ENCODE assay signal across 9 mouse cellular contexts in genomic region chr5:92374721-92375142, GRCm38 (mm10). TPM values are rescaled to one million over a fixed set of nuclear protein-coding genes. Genes with fewer than 3 reads are reported as not detected.
DNase-seq lines count a peak whose midpoint lies in the region; ATAC-seq and TF ChIP-seq lines count a peak whose summit lies in the region.
"Had no signal": no experiment of that assay in that cellular context is flagged by ENCODE, and none has a peak within 500 bp of the region (broad histone marks: within the 10 kb centered on the region; RNA-seq: fewer than 3 reads in every experiment).

No protein-coding gene starts in this region.

- DNase-seq in cerebellum, adult 8-10 months = peak; percentile 43
- DNase-seq in cerebellum, adult 11 months = no peak
- peak; percentile 75 for DNase-seq in CD4-positive, CD25-positive, alpha-beta regulatory T cell, adult 2 months (ENCODE audit: low read depth, low spot score)
- peak; percentile 83 for DNase-seq in kidney, adult 2 months
- peak; percentile 61 for DNase-seq in lung, postnatal 36 days
- no peak for DNase-seq in left cerebral cortex, postnatal 14 days (ENCODE audit: low spot score in 2 of 2)
- DNase-seq in layer of hippocampus, postnatal 25 days (ENCODE audit: extremely low spot score in 1 of 2, low spot score in 1 of 2) = no peak

- no peak overlapping the region for H3K4me2 ChIP-seq in midbrain, embryonic 15.5 days
- H3K4me2 ChIP-seq: embryonic facial prominence, embryonic 13.5 days had no signal

- H3K27me3 ChIP-seq in kidney, adult 2 months (replicated peaks; ENCODE audit: control insufficient read depth, insufficient read depth, low read length) = no peaks in the 10 kb centered on the region
- no peaks in the 10 kb centered on the region for H3K27me3 ChIP-seq in midbrain, embryonic 15.5 days (replicated peaks)
- H3K27me3 ChIP-seq: embryonic facial prominence, embryonic 13.5 days had no signal

- H3K36me3 ChIP-seq in kidney, adult 2 months (ENCODE audit: control insufficient read depth, insufficient read depth, low read length) = no peaks in the 10 kb centered on the region
- H3K36me3 ChIP-seq in midbrain, embryonic 15.5 days (replicated peaks) = no peaks in the 10 kb centered on the region
- H3K36me3 ChIP-seq: embryonic facial prominence, embryonic 13.5 days had no signal

- no peak overlapping the region for H3K9ac ChIP-seq in midbrain, embryonic 15.5 days
- H3K9ac ChIP-seq: embryonic facial prominence, embryonic 13.5 days had no signal

- H3K4me3 ChIP-seq in kidney, adult 2 months (ENCODE audit: insufficient read depth, low read depth, low read length) = no peak overlapping the region
- H3K4me3 ChIP-seq in midbrain, embryonic 15.5 days = no peak overlapping the region
- H3K4me3 ChIP-seq: embryonic facial prominence, embryonic 13.5 days had no signal

- peak; percentile 32 for TF ChIP-seq CTCF in kidney, adult 2 months (conservative IDR thresholded peaks at IDR 0.05; ENCODE audit: insufficient read depth, insufficient read length, low read depth, low read length)

- intact Hi-C loops in left cerebral cortex, postnatal 14 days (cut with DNase I) = no loop called here

- ATAC-seq in midbrain, embryonic 15.5 days (replicated peaks) = no peak

- H3K9me3 ChIP-seq in midbrain, embryonic 15.5 days = no peaks in the 10 kb centered on the region
- H3K9me3 ChIP-seq: embryonic facial prominence, embryonic 13.5 days had no signal

- no peak for TF ChIP-seq POLR2A in kidney, adult 2 months (IDR thresholded peaks at IDR 0.05; ENCODE audit: low read depth, low read length)

- WGBS in kidney, adult 2 months = 20% methylated on average over 6 of the region's 6 CpGs
- 79% methylated on average over 6 of the region's 6 CpGs for WGBS in midbrain, embryonic 15.5 days

- H3K4me1 ChIP-seq in kidney, adult 2 months (ENCODE audit: control insufficient read depth, insufficient read depth, low read length) = peaks cover 6% of the 10 kb centered on the region; the same call in 1 of the 2 replicates
- peaks cover 5% of the 10 kb centered on the region for H3K4me1 ChIP-seq in midbrain, embryonic 15.5 days

- H3K27ac ChIP-seq in kidney, adult 2 months (ENCODE audit: insufficient read depth, low read depth, low read length) = peak overlapping the region; percentile 81
- H3K27ac ChIP-seq in midbrain, embryonic 15.5 days = no peak overlapping the region
- H3K27ac ChIP-seq: embryonic facial prominence, embryonic 13.5 days had no signal

RNA-seq across cellular contexts. Expression of gene Cxcl10, which starts 26.0 kb away (rescaled TPM):
- polyA plus RNA-seq in kidney, adult 2 months (2012; rRNA removed) = 10.2 and 16.6 TPM in 2 replicates
- total RNA-seq in left cerebral cortex, postnatal 14 days (2021) = not detected
- total RNA-seq in layer of hippocampus, postnatal 25 days (2021) = not detected
- 0.21 and 0.42 TPM in 2 replicates for polyA plus RNA-seq in midbrain, embryonic 15.5 days (2015; fragmentation: Nextera tagmentation; extraction: Ambion mirVana)

RNA-seq across cellular contexts. Expression of gene Art3, which starts 43.1 kb away (rescaled TPM):
- polyA plus RNA-seq in kidney, adult 2 months (2012; rRNA removed) = 7.1 and 8.8 TPM in 2 replicates
- total RNA-seq in left cerebral cortex, postnatal 14 days (2021) = 10 to 100 TPM; 10.2 to 11.8 TPM
- 1 to 10 TPM; 5.0 to 5.5 TPM for total RNA-seq in layer of hippocampus, postnatal 25 days (2021)
- 4.5 and 5.5 TPM in 2 replicates for polyA plus RNA-seq in midbrain, embryonic 15.5 days (2015; fragmentation: Nextera tagmentation; extraction: Ambion mirVana)

RNA-seq across cellular contexts. Expression of gene Cxcl9, which starts 46.9 kb away (rescaled TPM):
- polyA plus RNA-seq in kidney, adult 2 months (2012; rRNA removed) = 8.2 and 14.6 TPM in 2 replicates
- total RNA-seq in left cerebral cortex, postnatal 14 days (2021) = not detected
- total RNA-seq in layer of hippocampus, postnatal 25 days (2021) = not detected
- polyA plus RNA-seq in midbrain, embryonic 15.5 days (2015; fragmentation: Nextera tagmentation; extraction: Ambion mirVana) = not detected in 2 replicates
- polyA plus RNA-seq: embryonic facial prominence, embryonic 13.5 days had no signal

Comparison
In these comparisons a context has a peak if more than half of its experiments do, and no peak if none do; other contexts are left out.
1. DNase-seq: peak in cerebellum, adult 8-10 months (single experiment), CD4-positive, CD25-positive, alpha-beta regulatory T cell, adult 2 months (single experiment), kidney, adult 2 months (single experiment) and lung, postnatal 36 days (single experiment); none in cerebellum, adult 11 months (single experiment), left cerebral cortex, postnatal 14 days (0 of 2) and layer of hippocampus, postnatal 25 days (0 of 2).